Mouse (Mus musculus) Patski (cell line): ENCODE measurements around the gene Wdr76. TPM values are rescaled to one million over a fixed set of nuclear protein-coding genes. Genes with fewer than 3 reads are reported as not detected.
A peak's percentile ranks its signal among the peaks of the same experiment; 100 is the strongest.
"Not testable (repeated sequence)": the region's sequence is repeated elsewhere in the genome, so short reads cannot be mapped to it uniquely, and the experiment has no call there.

Experiments used
- ATAC-seq: fragments of 100-300 bp; one replicate; pipeline ENCODE4 v1.8.0; 2021
- CTCF ChIA-PET: fragments of 350-600 bp; sonication (Branson Sonifier 250); formaldehyde crosslinking; loops from one replicate; lab custom pipeline; 2022; ENCODE audit warnings: inconsistent platforms; lab: Charles Lee
- POLR2A ChIA-PET: fragments of 350-600 bp; sonication (Branson Sonifier 250); formaldehyde crosslinking; loops from one replicate; lab custom pipeline; 2022; ENCODE audit warnings: antibody characterized with exemption, inconsistent platforms; lab: Charles Lee
- DNase-seq: peaks from one replicate; pipeline ENCODE4 v3.0.0-alpha.2; 2011; ENCODE audit warnings: low read depth, low spot score
- H3K27me3 ChIP-seq: fragments of 371-371 bp; one replicate; pipeline ENCODE4 v1.5.1; 2021
- CTCF ChIP-seq: fragments of 100-300 bp; IDR thresholded peaks from one replicate; pipeline ENCODE4 v1.5.1; 2021
- in situ Hi-C: fragments of 300-500 bp; cut with MboI; formaldehyde crosslinking; loops from 3 replicates; pipeline ENCODE4 v1.11.1; 2018; ENCODE audit warnings: low pct_unique_long_range_greater_than_20kb, mixed read lengths
- polyA plus RNA-seq: library from polyadenylated mRNA; unstranded; gene quantifications from one replicate; pipeline ENCODE4 v1.2.3, GENCODE M21; 2021

Gene Wdr76
- polyA plus RNA-seq, result 9.1 TPM

DNA sequence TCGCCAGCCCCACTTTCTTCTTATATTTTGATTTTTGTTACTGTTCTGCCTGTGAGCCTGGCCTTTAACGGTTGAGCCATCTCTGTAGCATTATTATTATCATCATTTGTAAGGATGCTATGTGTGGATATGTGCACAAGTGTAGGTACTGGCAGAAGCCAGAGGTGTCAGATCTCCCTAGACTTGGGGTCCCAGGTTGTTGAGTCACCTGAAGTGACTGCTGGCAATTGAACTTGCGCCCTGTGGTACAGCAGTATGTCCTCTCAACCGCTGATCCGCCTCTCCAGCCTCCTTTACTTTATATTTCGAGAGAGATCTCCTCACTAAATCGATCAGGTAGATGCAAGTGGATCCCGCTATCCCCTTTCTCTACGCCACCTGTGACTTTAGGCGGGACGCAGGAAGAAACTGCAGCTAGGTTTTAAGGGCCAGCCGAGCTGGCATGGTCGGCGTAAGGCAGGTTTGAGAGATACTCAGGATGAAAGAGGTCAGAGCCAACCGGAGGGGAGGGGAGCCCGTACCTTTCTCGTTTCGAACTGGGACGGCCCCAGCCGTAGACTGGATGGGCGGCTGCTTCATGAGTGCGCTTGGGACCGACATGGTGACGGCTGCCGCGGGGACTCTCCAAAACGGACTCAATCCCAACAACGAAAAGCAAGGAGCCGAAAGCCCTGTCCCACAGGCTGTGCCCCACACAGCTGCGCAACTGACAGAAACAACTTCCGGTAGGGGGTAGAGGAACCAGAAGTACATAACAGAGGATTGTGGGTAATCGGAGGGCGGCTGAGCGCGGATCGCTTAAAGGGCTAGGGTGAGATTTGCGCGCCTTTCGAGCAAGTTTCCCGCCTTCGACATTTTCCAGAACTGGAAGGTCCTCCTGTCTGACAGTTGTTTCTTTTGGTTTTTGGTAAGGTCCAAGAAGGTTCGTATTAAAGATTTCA is at the start of gene Wdr76, which contains the start of gene Mfap1a:
TSS of gene Wdr76 (plus strand) at position 782 of the 941 bp plus-strand sequence.
TSS of gene Mfap1a (minus strand) at position 724 of the 941 bp plus-strand sequence.
- DNase-seq (peak; percentile 48), ATAC-seq (peak; percentile 80)
- CTCF ChIA-PET, POLR2A ChIA-PET, H3K27me3 ChIP-seq, in situ Hi-C loops: not testable (repeated sequence)

DNA sequence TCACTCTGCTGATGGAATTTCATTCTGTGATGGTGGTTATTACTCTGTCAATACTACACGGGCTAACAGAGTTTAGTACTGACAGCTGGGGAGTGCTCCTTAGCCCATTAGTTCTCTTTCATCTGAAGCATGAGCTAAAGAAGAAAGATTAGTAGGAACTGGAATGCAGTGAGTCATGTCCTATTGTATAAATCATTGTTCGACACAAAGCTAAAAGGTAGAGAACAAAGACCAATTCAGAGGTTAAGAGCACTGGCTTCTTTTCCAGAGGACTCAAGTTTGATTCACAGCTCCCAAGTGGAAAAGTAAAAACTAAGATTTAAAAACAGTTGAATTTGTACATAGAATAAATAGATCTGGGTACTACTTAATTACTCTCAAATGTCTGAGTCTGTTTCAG is 46.5 kb upstream of the Wdr76 start:
- ChIA-PET POLR2A (no interaction called here), CTCF (no interaction called here)
- TF ChIP-seq CTCF, result no peak
- in situ Hi-C loops, result no loop called here
- ATAC-seq (peak; percentile 14), DNase-seq (no peak)
- no peaks in the 10 kb centered on the region for H3K27me3 ChIP-seq

DNA sequence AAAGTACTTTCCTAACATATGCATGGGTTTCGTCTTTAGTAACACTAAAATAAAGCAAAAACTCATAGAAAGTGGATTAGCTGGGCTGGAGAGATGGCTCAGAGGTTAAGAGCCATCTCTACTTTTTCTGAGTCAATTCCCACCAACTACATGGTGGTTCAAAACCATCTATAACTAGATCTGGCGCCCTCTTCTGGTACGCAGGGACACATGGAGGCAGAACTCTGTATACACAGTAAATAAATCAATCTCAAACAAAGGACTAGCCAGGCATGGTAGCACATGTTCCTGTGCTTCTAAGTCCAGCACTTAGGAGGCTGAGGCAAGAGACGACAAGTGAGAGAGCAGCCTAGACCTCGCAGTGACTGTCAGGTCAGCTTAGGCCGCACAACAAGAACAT is 37.5 kb upstream of the Wdr76 start:
- POLR2A ChIA-PET, H3K27me3 ChIP-seq, DNase-seq, CTCF ChIA-PET, in situ Hi-C loops, ATAC-seq: not testable (repeated sequence)

GRCm38 (mm10) chr2:121472783-121473182 is 33.7 kb upstream of the Wdr76 start:
- DNase-seq, CTCF ChIA-PET, H3K27me3 ChIP-seq, in situ Hi-C loops, ATAC-seq: not testable (repeated sequence)
- POLR2A ChIA-PET, result interaction anchor here (0.6 to 0.7 kb wide), 3 partner anchors 34 to 51 kb away, joined by 3 to 4 read pairs (median 3); no protein-coding TSS in a partner anchor

GRCm38 (mm10) chr2:121473301-121474179 is 33.0 kb upstream of the Wdr76 start, which contains the start of gene Mfap1b:
TSS of gene Mfap1b (minus strand) at chr2:121474067.
- POLR2A ChIA-PET, result interaction anchor here (0.7 to 1.4 kb wide), 3 partner anchors 60 to 184 kb away, joined by 3 to 5 read pairs (median 4); partner anchors contain the start of genes Catsper2, Map1a and Pdia3
- H3K27me3 ChIP-seq, DNase-seq, in situ Hi-C loops, CTCF ChIA-PET: not testable (repeated sequence)
- peak; percentile 89 for ATAC-seq

- ChIA-PET CTCF (no interaction called here), POLR2A (interaction anchor here (0.7 to 1.4 kb wide), 3 partner anchors 60 to 185 kb away, joined by 3 to 5 read pairs (median 4); partner anchors contain the start of genes Catsper2, Map1a and Pdia3)
- no peak for TF ChIP-seq CTCF
- no peaks in the 10 kb centered on the region for H3K27me3 ChIP-seq
- in situ Hi-C loops, result no loop called here
- ATAC-seq, result peak; percentile 26
- no peak for DNase-seq
Observed at GRCm38 (mm10) chr2:121474180-121474535, 32.4 kb upstream of the Wdr76 start.

DNA sequence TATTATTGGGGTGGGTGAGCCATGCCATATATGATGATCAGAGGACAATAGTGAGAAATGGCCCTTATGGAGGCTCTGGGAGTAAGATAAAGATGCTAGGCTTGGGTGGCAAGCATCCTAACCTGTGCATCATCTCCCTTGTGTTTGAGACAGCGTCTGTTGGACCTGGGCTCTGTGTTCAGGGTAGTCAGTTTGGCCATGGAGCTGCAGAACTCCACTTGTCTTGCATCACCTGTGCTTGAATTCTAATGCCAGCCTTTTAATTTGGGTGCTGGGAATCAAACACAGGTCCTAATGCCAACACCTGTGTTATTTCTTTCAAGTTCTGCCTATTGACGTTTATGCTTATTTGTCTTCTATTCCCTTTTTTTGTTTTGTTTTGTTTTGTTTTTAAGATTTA is 31.2 kb upstream of the Wdr76 start:
- CTCF ChIA-PET, ATAC-seq, H3K27me3 ChIP-seq, DNase-seq, POLR2A ChIA-PET: not testable (repeated sequence)
- in situ Hi-C loops, result loop anchor here (5.0 kb wide), 1 partner anchor 68 kb away; no protein-coding TSS in a partner anchor

DNA sequence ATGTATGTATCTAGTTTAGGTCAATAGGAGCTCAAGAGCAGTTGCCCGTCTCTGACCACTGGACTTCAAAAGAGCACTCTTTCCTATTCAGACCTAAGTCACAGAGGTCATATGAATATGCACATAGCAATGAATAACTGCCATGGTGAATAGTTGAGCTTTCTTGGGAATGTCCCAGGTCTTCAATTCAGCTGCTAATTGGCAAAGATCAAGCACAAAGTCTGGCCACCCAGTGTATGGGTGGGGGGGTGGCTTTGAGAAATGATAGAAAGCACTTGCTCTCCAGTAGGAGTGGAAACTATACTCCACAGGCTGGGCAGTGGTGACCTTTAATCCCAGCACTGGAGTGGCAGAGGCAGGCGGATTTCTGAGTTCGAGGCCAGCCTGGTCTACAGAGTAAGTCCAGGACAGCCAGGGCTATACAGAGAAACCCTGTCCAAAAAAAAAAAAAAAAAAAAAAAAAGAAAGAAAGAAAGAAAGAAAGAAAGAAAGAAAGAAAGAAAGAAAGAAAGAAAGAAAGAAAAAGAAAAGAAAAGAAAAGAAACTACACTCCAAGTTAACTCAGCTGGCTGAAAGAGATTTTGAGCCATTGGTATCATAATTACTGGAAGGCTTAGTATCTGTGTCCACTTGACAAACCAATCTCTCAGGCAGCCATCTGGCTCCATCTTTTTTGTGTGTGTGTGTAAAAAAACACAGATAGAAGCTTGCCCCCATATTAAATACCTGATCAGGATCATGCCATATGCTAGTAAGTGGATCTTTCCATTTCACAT is 28.8 kb upstream of the Wdr76 start:
- TF ChIP-seq CTCF, result no peak
- DNase-seq (no peak), ATAC-seq (no peak)
- in situ Hi-C loops, result loop anchor here (5.0 kb wide), 1 partner anchor 70 kb away; no protein-coding TSS in a partner anchor
- POLR2A ChIA-PET, result no interaction called here
- CTCF ChIA-PET, result no interaction called here
- no peaks in the 10 kb centered on the region for H3K27me3 ChIP-seq

GRCm38 (mm10) chr2:121480498-121480897 is 26.0 kb upstream of the Wdr76 start:
- POLR2A ChIA-PET, result no interaction called here
- H3K27me3 ChIP-seq, result no peaks in the 10 kb centered on the region
- ATAC-seq (no peak), DNase-seq (no peak)
- CTCF ChIA-PET, result interaction anchor here (0.6 to 1.0 kb wide), 2 partner anchors 22 to 46 kb away, joined by 3 to 4 read pairs; no protein-coding TSS in a partner anchor
- in situ Hi-C loops, result no loop called here
- TF ChIP-seq CTCF, result peak; percentile 83

- ATAC-seq, in situ Hi-C loops, DNase-seq, POLR2A ChIA-PET, H3K27me3 ChIP-seq: not testable (repeated sequence)
- CTCF ChIA-PET, result interaction anchor here (0.6 to 1.0 kb wide), 2 partner anchors 22 to 46 kb away, joined by 3 to 4 read pairs; no protein-coding TSS in a partner anchor
Observed at GRCm38 (mm10) chr2:121480916-121481315, 25.6 kb upstream of the Wdr76 start.
